Mouse (Mus musculus): Measurements from ENCODE around the gene Cmtm7.

DNA sequence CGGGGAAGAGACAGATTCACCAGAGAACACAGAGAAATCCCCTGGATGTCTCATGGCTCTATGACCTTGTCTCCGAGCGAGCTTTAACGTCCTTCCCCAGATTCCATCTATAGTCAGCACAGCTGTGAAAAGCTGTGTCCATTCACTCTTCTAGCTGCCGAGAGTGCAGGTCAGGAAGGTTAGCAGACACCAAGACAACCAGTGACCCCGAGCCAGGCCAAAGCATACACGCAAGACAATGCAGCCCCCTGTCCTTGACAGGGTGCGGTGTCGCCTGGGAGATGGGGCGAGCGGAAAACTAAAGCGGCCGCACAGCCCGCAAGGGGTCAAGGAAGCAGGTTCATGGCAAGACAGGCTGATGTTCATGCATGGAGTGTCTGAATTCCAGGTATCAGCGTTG lies 19.6 kb upstream of the Cmtm7 start:
- no peak for TF ChIP-seq POLR2A (IDR thresholded peaks at IDR 0.05; ENCODE audit: insufficient read length, low read depth)
- no peak for TF ChIP-seq REST (IDR thresholded peaks at IDR 0.05; ENCODE audit: insufficient read depth, insufficient read length)
- TF ChIP-seq MAX (IDR thresholded peaks at IDR 0.05; ENCODE audit: low read depth): no peak

Measured in myocyte (in vitro differentiated cells).